Mouse (Mus musculus) v-Abl transformed pro-B cells (cell line): Measurements from ENCODE around the gene Siglecg.

Experiments used
- in situ Hi-C, 2 experiments: fragments of 400-800 bp; cut with MboI; formaldehyde crosslinking; loops; one replicate each; pipeline ENCODE4 v1.15.1; 2025; ENCODE audit not compliant: unreplicated experiment in 2 of 2

The Siglecg gene

DNA sequence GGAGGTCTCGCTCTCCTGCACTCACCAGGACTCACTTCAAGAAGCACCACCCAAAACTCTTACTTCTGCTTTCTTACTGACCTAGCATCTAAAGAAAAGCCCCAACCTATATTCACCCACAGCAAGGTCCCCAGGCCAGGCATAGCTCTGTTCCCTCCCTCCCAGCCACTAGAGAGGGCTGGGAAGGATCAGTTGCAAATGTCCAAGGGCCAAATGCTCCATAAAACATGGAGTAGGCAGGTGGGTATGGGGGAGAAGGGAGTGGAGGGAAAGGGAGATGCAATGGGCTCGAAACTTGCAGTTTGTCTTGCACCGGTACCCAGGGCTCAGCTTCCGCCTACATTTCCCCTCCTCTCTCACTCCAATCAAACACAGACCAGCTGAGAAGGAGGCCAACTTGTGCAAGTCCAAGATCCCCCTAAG is at the start of gene Siglecg:
TSS of gene Siglecg (plus strand) at position 74 of the 423 bp plus-strand sequence.
- in situ Hi-C loops, result loop anchor here in 1 of 2 experiments (25.0 kb wide), 1 partner anchor 421 kb away; no protein-coding TSS in a partner anchor

DNA sequence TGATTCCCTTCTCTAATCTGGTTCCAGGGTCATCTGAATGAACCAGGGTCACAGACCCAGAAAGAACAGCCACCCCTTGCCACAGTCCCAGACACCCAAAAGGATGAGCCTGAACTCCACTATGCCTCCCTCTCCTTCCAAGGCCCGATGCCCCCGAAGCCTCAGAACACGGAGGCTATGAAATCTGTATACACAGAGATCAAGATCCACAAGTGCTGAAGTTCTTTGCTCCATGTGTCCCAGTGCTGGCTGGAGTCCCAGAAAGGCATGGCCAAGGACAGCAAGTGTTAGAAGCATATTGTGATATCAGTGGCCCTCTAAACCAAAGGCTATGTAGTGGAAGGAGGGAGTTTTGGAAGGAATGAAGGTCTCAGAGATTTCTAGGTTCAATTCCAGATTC is 49.4 kb upstream of the Siglecg start:
- in situ Hi-C loops, result loop anchor here in 1 of 2 experiments (10.0 kb wide), 1 partner anchor 66 kb away; the partner anchor contains the start of gene Lim2

DNA sequence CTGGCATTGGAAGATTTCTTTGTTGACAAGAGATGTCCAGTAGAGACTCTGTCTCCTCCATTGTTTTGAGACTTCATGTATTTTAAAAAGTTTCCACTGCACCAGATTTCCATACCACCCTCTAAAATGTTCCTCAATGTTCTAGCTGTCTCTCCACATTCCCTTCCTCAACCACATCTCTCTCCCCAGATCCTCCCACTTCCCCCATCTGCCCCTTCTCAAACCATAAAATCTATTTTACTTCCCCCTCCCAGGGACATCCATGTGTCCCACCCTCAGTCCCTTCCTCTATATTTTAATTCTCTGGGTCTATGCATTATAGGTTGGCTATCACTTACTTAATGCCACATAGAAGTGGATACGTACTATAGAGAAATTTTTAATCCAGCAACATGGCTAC is 46.6 kb upstream of the Siglecg start:
- in situ Hi-C loops, result no loop called here

GRCm38 (mm10) chr7:43362021-43362420 is 46.0 kb upstream of the Siglecg start:
- in situ Hi-C loops, result no loop called here

DNA sequence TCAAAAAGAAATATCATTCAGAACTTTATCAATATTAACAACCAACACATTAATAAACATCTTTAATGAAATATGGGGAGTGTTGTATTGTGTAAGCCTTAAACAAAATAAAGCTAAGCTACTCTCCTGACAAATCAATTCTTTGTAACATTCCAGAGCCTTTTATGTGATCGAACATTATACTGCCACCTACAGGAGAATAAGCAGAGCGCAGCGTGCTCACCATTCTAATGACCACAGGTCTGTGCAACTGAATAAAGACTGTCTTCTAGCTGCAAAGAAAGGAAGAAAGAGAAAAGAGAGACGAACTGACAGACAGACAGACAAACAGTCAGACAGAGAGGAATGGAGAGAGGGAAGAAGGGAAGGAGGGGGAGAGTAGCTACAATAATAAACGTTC is 29.8 kb upstream of the Siglecg start:
- in situ Hi-C loops, result loop anchor here in 1 of 2 experiments (5.0 to 25.0 kb wide), 2 partner anchors 96 to 391 kb away; no protein-coding TSS in a partner anchor

GRCm38 (mm10) chr7:43392349-43393121 is 15.5 kb upstream of the Siglecg start:
- in situ Hi-C loops, result loop anchor here in 1 of 2 experiments (25.0 kb wide), 1 partner anchor 405 kb away; no protein-coding TSS in a partner anchor

GRCm38 (mm10) chr7:43399501-43399900 is 8.5 kb upstream of the Siglecg start:
- in situ Hi-C loops, result loop anchor here in 1 of 2 experiments (25.0 kb wide), 1 partner anchor 412 kb away; no protein-coding TSS in a partner anchor

- in situ Hi-C loops, result loop anchor here in 1 of 2 experiments (5.0 to 25.0 kb wide), 2 partner anchors 100 to 415 kb away; no protein-coding TSS in a partner anchor
These were observed 5.3 kb upstream of the Siglecg start for GRCm38 (mm10) chr7:43402718-43403117.

- in situ Hi-C loops, result loop anchor here in 1 of 2 experiments (25.0 kb wide), 1 partner anchor 420 kb away; no protein-coding TSS in a partner anchor
These were observed 431 bp upstream of the Siglecg start for GRCm38 (mm10) chr7:43407573-43407972.

DNA sequence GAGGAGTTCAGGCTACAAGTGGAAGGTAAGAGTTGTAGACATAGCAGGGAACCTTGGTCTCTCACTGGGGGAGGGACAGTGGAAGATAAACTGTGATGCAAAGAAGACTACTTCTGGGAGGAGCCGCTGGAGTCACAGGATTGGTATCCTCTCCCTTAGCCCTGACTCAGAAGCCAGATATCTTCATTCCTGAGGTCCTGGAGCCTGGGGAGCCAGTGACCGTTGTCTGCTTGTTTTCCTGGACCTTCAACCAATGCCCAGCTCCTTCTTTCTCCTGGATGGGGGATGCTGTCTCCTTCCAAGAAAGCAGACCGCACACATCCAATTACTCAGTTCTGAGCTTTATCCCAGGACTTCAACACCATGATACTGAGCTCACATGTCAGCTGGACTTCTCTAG is 1.1 kb downstream of the Siglecg start:
- in situ Hi-C loops, result loop anchor here in 1 of 2 experiments (25.0 kb wide), 1 partner anchor 422 kb away; no protein-coding TSS in a partner anchor

GRCm38 (mm10) chr7:43411724-43412123 is 3.7 kb downstream of the Siglecg start:
- in situ Hi-C loops, result loop anchor here in 1 of 2 experiments (25.0 kb wide), 1 partner anchor 424 kb away; no protein-coding TSS in a partner anchor

DNA sequence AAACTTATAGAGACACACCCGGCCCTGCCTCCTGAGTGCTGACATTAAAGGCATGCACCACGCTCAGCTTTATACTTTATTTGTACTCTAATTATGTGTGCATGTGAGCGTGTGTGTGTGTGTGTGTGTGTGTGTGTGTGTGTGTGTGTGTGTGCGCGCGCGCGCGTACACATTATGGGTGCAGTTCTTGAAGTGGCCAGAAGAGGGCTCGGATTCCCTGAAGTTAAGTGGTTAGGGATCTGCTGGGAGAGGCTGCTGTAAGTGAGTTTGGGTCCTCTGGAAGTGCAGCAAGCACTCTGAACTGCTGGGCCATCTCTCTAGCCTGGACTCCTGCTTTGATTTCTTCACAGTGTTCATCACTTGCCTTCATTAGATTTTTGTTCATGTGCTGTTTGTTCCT is 9.3 kb downstream of the Siglecg start:
- in situ Hi-C loops, result loop anchor here in 1 of 2 experiments (25.0 kb wide), 1 partner anchor 430 kb away; no protein-coding TSS in a partner anchor

- in situ Hi-C loops, result loop anchor here (10.0 to 25.0 kb wide), 2 partner anchors 68 to 436 kb away; partner anchors contain the start of gene Siglecf (in 1 of the 2)
These were observed 15.1 kb downstream of the Siglecg start for GRCm38 (mm10) chr7:43422995-43423617.

- in situ Hi-C loops, result loop anchor here (10.0 to 25.0 kb wide), 2 partner anchors 69 to 437 kb away; partner anchors contain the start of gene Siglecf (in 1 of the 2)
These were observed 16.1 kb downstream of the Siglecg start for GRCm38 (mm10) chr7:43423991-43424625.

DNA sequence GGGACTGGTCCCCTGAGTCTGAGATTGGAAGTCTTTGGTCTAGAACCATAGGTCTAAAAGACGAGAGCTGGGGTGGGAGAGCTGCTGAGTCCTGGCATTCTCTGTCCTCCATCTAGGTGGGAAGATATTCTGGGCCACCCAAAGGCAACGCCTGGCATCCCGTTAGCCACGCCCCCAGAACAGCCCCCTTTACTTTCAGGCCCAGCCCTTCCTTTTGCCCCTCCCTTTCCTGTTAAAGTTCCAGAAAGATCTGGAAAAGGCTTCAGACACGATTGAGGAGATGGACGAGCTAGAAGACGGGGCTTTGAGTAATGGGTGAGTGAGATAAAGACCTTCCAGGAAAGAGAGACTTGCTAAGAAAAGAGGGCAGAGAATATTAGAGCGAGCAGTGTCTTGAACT is 19.4 kb downstream of the Siglecg start, which contains the start of gene Lim2:
TSS of gene Lim2 (plus strand) at position 265 of the 400 bp plus-strand sequence.
- in situ Hi-C loops, result loop anchor here in 1 of 2 experiments (5.0 to 10.0 kb wide), 2 partner anchors 35 to 73 kb away; partner anchors contain the start of genes Siglecf and Vsig10l

- in situ Hi-C loops, result loop anchor here in 1 of 2 experiments (5.0 to 10.0 kb wide), 2 partner anchors 33 to 75 kb away; partner anchors contain the start of genes Siglecf and Vsig10l
These were observed 21.5 kb downstream of the Siglecg start for GRCm38 (mm10) chr7:43429500-43429899.

DNA sequence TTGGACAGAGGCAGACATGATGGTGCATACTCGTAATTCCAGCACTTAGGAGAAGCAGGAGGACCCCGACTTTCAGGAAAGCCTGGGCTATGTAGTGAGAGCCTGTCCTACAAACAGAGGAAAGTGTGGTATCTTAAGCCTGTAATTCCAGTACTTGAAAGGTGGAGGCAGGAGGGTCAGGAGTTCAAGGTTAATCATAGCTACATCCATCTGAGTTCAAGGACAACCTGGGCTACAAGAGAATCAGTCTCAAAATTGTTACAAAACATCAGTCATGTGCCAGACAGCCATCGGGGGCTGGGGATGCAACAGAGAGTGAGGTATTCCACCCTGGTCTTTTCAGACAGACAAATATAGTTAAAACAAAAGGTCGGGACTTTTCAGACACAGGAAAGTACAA is 24.9 kb downstream of the Siglecg start:
- in situ Hi-C loops, result no loop called here

GRCm38 (mm10) chr7:43434676-43435075 is 26.7 kb downstream of the Siglecg start:
- in situ Hi-C loops, result no loop called here

DNA sequence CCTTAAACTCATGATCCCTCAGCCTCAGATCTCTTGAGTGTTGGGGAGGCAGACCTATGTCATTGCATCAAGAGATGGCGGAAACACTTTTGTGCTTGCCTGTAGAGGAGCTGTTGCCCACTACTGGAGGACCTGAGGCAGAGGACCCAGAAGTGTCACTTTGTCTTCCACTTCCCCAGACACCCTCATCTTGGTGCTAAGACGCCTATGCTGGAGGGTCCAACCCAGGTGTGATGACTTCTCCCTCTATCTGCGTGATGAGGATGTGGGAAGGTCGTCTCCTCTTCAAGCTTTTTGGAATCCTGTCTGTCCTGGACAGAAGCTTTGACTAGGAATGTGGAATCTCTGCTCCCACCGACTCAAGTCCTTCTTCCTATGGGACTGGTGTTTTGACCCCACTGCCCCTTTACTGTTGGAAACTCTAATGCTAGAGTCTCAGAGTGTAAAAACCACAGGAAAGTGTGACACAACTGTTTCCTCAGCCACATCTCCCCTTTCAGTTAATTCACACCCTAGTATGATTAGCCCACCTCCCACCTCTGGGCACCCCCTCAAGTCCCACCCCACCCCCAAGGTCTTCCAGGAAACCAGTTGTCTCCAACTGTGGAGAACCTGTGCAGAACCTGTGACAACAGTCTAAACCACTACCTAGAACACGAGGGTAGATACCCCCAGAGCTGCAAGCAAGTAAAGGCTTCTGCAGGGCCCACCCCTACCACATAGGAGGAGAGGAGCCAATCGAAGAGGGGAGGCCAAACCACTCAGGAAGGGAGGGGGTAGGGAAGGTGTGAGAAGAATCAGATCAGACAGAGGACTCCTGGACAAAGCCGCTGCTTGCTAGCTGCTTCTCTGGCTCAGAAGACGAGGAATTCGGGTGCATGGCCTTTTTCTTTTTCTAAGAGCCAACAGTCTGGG is 28.6 kb downstream of the Siglecg start, which contains the start of gene Nkg7:
TSS of gene Nkg7 (plus strand) at position 733 of the 915 bp plus-strand sequence.
- in situ Hi-C loops, result no loop called here
